In genomic region chr16:26596440-26596839, GRCm38 (mm10) we compare ENCODE assay signal across 16 mouse cellular contexts. TPM values are rescaled to one million over a fixed set of nuclear protein-coding genes. Genes with fewer than 3 reads are reported as not detected.
DNase-seq lines count a peak whose midpoint lies in the region; ATAC-seq lines count a peak whose summit lies in the region.
"Had no signal": no experiment of that assay in that cellular context is flagged by ENCODE, and none has a peak within 500 bp of the region (broad histone marks: within the 10 kb centered on the region; RNA-seq: fewer than 3 reads in every experiment).

No protein-coding gene starts in this region.

- H3K9ac ChIP-seq in limb, embryonic 13.5 days: no peak overlapping the region
- H3K9ac ChIP-seq: embryonic facial prominence, embryonic 12.5 days; stomach, embryonic 15.5 days had no signal

- H3K4me1 ChIP-seq in limb, embryonic 13.5 days: peaks cover 25% of the 10 kb centered on the region
- H3K4me1 ChIP-seq in limb, embryonic 10.5 days: peaks cover 23% of the 10 kb centered on the region
- H3K4me1 ChIP-seq: stomach, embryonic 15.5 days had no signal

- WGBS in limb, embryonic 13.5 days: 32% methylated on average over 7 of the region's 7 CpGs
- WGBS in limb, embryonic 10.5 days: 41% methylated on average over 7 of the region's 7 CpGs

- H3K36me3 ChIP-seq in limb, embryonic 13.5 days: no peaks in the 10 kb centered on the region
- H3K36me3 ChIP-seq in limb, embryonic 10.5 days: no peaks in the 10 kb centered on the region
- H3K36me3 ChIP-seq: embryonic facial prominence, embryonic 12.5 days; stomach, embryonic 15.5 days had no signal

- ATAC-seq in limb, embryonic 13.5 days (ENCODE audit: low FRiP score, low read depth): no peak
- ATAC-seq: intestine, postnatal 0 days had no signal

- H3K27me3 ChIP-seq in limb, embryonic 13.5 days: no peaks in the 10 kb centered on the region
- no peaks in the 10 kb centered on the region for H3K27me3 ChIP-seq in limb, embryonic 10.5 days (ENCODE audit: low read depth, poor library complexity, severe bottlenecking)
- H3K27me3 ChIP-seq: embryonic facial prominence, embryonic 12.5 days; stomach, embryonic 15.5 days had no signal

- intact Hi-C loops in heart, postnatal 25 days (cut with DNase I): no loop called here

- DNase-seq in heart, postnatal 4 days: peak; percentile 11
- no peak for DNase-seq in heart, postnatal 25 days (ENCODE audit: low spot score)
- DNase-seq in limb, embryonic 10.5 days (ENCODE audit: low spot score): no peak
- DNase-seq in right cerebral cortex, postnatal 4 days: peak; percentile 15
- DNase-seq in right cerebral cortex, adult 2 months (ENCODE audit: low spot score in 2 of 2): no peak
- DNase-seq in ovary, postnatal 14 days (ENCODE audit: low spot score): no peak
- DNase-seq: adrenal gland, postnatal 36 days; cerebellum, adult 11 months; heart, postnatal 36 days; thymus, postnatal 25 days had no signal

- H3K4me3 ChIP-seq in limb, embryonic 13.5 days: no peak overlapping the region
- no peak overlapping the region for H3K4me3 ChIP-seq in limb, embryonic 10.5 days
- H3K4me3 ChIP-seq: embryonic facial prominence, embryonic 12.5 days; stomach, embryonic 15.5 days had no signal

- no peak overlapping the region for H3K27ac ChIP-seq in limb, embryonic 13.5 days
- H3K27ac ChIP-seq in limb, embryonic 10.5 days: no peak overlapping the region
- H3K27ac ChIP-seq: embryonic facial prominence, embryonic 12.5 days; macrophage; stomach, embryonic 15.5 days had no signal

- no peaks in the 10 kb centered on the region for H3K9me3 ChIP-seq in limb, embryonic 13.5 days
- H3K9me3 ChIP-seq in limb, embryonic 10.5 days (replicated peaks): no peaks in the 10 kb centered on the region
- H3K9me3 ChIP-seq: embryonic facial prominence, embryonic 12.5 days; stomach, embryonic 15.5 days had no signal

- 0 out of 2 replicates have a peak overlapping the region, but pooled peaks have one; percentile 32 for H3K4me2 ChIP-seq in limb, embryonic 13.5 days (replicated peaks)
- H3K4me2 ChIP-seq: embryonic facial prominence, embryonic 12.5 days; liver, embryonic 11.5 days; stomach, embryonic 15.5 days had no signal

RNA-seq across cellular contexts. Expression of gene Il1rap, which starts 14.9 kb away (rescaled TPM):
- 1 to 10 TPM; 4.6 to 5.2 TPM for total RNA-seq in heart, postnatal 4 days (2021)
- total RNA-seq in heart, postnatal 25 days (2021): 1 to 10 TPM; 3.6 to 4.0 TPM
- 8.1 and 8.2 TPM in 2 replicates for polyA plus RNA-seq in limb, embryonic 13.5 days (2015; fragmentation: Nextera tagmentation; extraction: Ambion mirVana)
- polyA plus RNA-seq in limb, embryonic 10.5 days (2016; fragmentation: Nextera tagmentation; extraction: Ambion mirVana): 4.0 and 5.5 TPM in 2 replicates

Comparison
In these comparisons a context has a peak if more than half of its experiments do, and no peak if none do; other contexts are left out.
1. DNase-seq: peak in heart, postnatal 4 days (single experiment) and right cerebral cortex, postnatal 4 days (single experiment); none in heart, postnatal 25 days (single experiment), limb, embryonic 10.5 days (single experiment), right cerebral cortex, adult 2 months (0 of 2) and ovary, postnatal 14 days (single experiment).